Mouse (Mus musculus): ENCODE measurements around the gene Plac9a.

- TF ChIP-seq GATA1 (IDR thresholded peaks at IDR 0.05; ENCODE audit: borderline replicate concordance, low read length) (no peak), FLI1 (IDR thresholded peaks at IDR 0.05; ENCODE audit: low read length) (no peak)
These were observed 45.0 kb downstream of the Plac9a start for GRCm38 (mm10) chr14:25857940-25858339.

Data from megakaryocyte, embryonic 14.5 days (primary cell).